Mouse (Mus musculus): ENCODE measurements at regions not wholly inside any gene's neighbourhood (a gene's known extent, or its start where the extent isn't known, plus 50 kb on each side); places are given as distances from the start of the nearest gene placed in this dataset.

DNA sequence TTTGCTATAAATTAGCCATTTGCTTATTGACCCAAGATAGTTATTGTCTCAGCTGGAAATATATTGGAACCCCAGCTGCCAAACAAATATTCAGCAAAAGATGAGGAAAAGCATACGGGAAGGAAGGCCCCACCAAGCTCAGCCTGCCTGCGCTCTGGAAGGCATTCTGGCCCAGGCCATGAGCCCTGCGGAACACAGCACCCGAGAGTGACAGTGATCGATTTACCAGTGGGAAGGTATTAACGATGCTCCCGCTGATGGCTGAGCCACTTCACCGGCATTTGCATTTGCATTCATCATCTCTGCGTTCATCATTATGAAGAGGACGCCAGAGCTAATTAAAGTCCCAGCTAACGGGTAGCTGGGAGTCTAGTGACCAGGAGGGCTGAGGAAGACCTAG, 174.8 kb downstream of the Irx2 start:
- no peak for DNase-seq (ENCODE audit: low read depth, low spot score)

DNA sequence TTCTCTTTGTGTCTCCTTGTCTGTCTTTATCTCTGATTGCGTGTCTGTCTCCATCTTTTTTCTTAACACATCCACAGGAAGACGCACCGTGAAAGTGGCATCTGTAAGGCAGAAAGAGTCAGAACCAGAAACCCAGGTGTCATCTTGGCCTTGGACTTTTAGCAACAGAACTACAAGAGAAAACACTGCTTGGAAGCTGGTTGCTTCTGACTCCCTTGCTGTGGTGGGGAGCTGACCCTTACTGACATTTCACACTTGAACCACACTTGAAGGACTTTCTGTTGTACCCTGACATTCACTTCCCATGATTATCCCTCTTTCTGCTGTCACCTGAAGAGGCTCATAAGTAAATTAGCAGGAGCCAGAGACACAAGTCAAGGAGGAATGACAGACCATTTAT, 180.6 kb downstream of the Irx2 start:
- DNase-seq (ENCODE audit: low read depth, low spot score): no peak

DNA sequence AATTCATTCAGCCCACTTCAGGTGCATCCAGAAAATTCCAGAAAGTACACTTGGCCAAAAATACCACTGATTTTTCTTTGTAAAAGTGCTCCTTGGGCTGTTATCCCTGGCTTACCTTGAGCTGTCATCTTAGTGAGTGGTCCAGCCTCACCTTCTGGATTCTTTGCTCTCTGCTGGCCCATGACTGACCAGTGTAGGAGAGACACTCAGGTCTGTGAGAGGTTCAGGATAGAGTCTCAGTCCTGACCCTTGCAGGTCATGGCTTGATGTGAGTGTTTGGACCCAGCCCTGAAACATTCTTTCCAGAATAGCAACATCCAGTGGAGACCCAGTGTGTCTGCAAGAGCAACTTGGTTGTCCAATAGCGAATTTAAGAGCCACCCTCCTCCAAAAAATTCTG, 182.0 kb downstream of the Irx2 start:
- DNase-seq (ENCODE audit: low read depth, low spot score): no peak

DNA sequence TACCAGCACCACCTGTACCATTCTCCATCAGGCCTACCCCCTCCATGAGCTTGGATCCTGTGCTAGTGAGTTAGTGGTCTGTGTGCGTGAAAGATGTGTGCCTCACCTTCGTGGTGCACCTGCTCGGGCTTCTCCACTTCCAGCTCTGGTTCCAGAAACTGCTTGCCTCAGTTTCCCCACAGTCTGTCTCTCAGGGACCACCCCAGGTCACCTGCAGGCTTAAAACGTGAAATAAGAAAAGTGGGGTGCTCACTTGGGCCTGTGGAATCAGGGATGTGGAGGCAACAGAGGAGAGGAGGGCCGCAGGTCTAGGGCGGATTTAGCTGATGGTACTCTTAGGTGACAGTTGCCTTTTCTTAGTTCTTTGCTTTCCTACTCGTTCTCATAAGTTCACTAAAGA, 186.0 kb downstream of the Irx2 start:
- no peak for DNase-seq (ENCODE audit: low read depth, low spot score)

DNA sequence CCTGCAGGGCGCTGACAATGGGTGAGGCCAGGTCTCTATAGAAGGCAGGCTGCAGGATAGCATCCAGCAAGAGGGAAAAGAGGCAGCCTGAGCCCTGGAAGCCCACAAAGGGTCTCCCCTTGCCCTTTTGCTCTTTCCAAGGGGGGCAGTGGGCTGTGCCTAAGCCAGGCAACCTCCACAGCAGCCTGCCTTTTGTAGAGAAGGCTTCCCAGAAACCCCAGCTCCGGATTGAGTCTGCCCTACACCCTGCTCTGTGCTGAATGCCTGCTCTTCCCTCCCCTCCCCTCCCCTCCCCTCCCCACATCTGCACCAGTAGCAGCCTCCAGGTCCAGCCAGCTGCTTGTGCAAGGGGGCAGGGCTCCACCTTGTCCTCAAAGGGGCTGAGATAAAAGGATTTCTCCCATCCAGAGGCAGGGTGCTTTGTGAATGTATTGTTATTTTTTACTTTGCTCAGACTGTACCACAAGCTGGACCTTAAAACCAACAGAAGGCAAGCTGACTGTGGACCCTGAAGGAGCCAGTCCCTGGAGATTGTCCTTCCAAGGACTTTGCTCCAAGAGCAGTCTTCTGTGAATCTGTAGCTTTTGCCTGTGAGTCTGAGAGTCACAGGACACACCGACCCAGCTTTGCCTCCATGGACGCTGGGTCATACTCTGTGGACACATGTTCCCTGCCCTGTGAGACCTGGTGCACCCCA, 186.8 kb downstream of the Irx2 start:
- no peak for DNase-seq (ENCODE audit: low read depth, low spot score)

DNA sequence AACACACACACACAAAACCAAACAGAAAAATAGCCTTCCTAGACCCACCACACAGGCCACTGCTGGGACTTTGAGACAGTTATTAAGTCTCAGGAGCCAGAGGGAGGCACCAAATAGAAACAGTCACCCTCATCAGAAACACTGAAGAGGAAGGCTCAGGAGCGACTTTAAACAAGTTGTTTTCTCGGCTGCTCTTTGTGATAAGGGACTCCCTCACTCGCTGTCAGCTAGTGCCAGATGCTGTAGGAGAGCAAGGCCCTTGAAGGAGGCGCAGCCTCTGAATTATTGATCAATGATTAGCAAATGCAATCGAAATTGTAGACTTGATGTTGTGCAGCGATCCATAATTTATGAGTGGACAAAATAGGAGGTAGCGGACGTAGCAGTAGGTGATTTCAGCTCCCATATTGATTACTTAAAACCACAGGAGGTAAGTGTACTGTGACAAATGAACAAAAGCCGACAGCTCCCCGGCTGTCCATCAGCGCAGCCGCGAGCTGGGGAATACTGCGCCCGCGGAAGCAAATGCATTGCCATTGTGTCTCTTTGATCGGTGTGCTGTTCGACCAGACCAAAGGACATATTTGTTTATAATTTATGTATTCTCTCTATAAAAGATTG, 187.4 kb downstream of the Irx2 start:
- DNase-seq (ENCODE audit: low read depth, low spot score): no peak

DNA sequence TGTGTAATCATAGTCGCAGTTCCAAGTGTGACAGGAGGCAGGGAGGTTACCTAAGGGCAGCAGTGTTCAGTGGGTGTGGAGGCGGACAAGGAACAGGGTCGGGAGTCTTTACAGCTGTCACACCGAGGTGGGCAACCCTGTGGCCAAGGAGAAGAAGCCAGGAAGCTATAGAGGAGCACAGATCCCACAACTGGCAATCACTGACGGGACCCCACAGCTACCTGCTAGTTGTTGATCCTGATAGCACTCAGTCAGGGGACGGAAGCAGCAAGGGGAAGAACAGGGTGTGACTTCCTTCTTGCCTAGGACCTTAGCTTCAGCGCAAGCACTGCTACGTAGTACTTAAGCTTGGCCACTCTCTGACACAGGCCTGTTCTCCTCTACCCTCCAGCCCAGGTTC, 188.2 kb downstream of the Irx2 start:
- DNase-seq (ENCODE audit: low read depth, low spot score): no peak

DNA sequence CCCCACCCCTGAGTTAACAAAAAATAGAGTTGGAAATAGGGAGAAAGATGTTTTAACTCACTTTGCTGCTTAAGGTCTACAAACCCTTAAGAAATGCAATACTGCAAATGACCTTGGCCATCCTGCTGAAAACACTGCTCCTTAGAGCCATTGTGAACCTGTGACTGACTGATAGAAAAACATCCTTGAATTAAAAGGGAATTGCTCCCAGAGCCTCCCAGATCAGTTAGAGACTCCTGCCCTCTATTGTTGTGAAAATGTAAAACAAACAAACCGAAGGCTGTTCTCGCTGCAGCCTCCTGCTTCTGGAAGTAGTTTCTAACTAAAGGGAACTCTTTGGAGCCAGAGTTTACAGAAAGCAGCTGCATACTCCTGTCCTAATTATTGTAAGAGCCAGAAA, 188.9 kb downstream of the Irx2 start:
- DNase-seq (ENCODE audit: low read depth, low spot score): no peak

DNA sequence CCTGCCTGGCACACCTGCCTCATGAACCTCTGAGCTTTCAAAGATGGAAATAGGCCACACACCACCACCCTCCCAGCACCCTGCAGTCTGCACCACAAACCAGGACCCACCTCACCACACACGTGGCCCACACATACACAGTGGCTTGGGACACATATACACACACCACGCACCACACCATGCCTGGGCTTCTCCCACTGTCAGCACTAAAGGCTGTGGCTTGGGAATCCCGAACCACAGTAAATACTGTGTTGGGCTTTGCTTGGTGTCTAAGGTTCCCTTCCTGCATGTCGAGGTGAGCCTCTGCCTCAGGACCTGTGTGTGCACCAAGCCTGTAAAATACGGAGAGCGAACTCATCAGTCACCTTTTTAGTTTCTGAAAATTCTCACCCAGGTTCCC, 189.3 kb downstream of the Irx2 start:
- no peak for DNase-seq (ENCODE audit: low read depth, low spot score)

DNA sequence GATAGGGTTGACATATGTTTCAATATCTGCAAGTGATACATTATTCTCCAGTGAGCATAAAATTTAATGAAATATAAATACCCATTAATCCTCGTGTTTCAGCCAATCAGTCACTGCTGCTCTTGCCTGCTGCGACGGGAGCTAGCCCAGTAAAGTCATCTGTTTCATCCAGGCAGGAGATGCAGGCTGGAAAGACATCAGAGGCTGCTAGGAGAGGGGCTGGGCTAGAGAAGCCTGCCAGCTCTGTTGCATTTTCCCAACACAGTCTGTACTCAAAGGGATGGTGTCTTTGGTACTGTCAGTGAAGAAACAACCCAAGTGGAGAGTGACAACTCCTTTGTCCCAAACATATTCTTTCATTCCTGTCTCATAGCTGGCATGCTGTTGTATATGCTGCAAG, 198.0 kb downstream of the Irx2 start:
- DNase-seq (ENCODE audit: low read depth, low spot score): no peak

DNA sequence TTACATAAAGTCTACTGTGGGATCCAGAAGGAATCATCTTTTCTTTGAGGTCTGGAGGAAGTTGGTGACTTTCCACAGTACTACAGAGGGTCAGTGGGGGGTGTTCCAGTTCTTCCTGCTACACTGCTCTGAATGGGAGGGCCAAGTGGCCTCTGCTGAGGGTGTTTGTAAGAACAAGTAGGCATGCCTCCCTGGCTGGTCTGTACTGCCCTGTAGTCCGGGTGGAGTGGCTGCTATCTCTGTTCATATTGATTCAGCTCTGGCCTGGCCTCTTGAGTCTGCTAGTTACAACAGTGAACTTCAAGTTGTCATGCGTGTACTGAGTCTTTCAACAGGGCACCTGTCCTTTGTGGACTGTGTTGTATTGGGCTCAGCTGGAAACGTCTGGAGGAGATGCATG, 200.7 kb downstream of the Irx2 start:
- no peak for DNase-seq (ENCODE audit: low read depth, low spot score)

DNA sequence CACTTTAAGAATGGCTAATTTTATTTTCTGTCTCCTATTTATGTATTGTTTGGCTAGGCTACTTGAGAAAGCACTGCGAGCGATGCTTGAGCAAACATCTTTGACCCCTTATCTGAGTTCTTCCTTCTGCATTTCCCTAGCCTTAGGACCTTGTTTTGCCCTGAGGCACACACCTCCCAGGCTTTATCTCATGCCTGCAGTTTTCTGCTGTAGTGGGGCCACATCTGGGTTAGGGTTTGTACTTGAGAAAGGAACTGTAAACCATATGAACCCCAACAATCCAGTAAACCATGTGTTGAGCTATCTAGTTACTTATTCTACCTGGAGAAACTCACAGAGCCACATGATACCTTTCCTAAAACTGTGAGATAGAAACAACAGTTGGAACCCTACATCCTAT, 204.7 kb downstream of the Irx2 start:
- DNase-seq (ENCODE audit: low read depth, low spot score): no peak

DNA sequence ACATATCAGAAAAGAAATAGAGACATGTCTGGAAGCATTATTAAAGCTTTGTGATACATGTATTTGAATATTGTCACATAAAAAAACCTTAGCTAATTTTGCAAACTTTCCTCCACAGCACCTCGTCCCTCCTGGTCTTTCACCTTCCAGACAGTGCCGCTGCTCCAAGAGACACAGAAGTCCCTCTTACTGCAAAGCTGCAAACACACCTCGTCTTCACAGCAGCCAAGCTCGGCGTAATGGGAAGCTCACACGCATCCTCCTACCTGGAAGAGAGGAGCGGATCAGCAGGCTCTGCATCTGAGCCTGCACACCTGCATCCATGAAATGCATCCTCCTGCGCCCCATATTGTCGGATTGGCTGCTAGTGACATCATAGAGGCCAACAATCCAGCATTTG, 208.4 kb downstream of the Irx2 start:
- no peak for DNase-seq (ENCODE audit: low read depth, low spot score)

DNA sequence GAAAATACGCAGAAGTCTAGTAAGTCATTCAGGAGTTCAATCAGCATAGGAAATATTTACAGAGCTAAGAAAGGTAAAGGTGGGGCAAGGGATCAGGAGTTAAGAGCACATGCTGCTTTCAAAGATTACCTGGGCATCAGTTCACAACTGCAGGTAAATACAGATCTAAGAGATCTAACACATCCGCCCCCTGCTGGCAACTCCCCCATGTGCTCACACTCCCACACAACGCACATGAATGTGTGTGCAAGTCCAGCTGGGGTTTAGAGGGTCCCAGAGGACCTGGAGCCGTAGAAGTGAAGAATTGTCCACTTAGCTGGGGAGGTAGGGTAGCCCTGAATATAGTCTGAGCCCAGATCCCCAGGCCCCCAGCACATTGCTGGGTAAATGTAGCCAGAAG, 219.5 kb downstream of the Irx2 start:
- DNase-seq (ENCODE audit: low read depth, low spot score): no peak

DNA sequence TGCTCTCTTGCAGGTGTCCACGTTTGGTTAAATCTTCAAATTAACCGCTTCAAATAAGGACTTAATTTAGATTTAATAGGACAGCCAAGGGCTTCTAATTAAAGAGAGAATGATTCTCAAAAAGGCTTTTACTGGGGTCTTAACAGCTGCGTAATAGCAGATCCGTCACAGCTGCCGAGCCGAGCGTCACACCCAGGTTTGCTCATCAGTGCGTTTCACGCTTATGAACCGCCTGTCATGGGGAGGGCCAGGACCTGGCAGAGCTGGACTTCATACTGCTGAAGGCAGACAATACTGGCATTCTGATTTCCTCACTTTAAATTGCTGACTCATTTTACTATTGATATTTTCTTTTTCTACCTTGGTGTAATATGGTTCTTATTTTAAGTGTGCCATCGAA, 221.2 kb downstream of the Irx2 start:
- no peak for DNase-seq (ENCODE audit: low read depth, low spot score)

DNA sequence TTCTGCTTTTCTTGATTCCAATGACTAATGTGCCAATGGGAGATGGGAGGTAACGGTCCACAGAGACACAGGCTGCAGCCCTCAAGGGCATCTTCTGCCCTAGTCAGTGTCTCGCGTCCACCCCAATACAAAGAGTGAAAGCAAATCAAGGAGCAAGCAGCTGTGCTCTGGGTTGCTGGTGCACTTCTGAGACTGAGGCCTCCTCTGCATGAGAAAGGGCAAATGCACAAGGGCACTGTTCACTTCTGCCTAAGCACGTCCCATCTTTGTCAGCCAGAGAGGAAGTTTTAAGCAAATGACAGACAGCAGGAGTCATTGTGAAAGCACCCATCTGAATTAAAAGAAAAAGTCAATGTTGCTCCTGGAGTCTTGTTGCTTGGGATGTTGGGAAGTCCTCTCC, 224.3 kb downstream of the Irx2 start:
- DNase-seq (ENCODE audit: low read depth, low spot score): no peak

DNA sequence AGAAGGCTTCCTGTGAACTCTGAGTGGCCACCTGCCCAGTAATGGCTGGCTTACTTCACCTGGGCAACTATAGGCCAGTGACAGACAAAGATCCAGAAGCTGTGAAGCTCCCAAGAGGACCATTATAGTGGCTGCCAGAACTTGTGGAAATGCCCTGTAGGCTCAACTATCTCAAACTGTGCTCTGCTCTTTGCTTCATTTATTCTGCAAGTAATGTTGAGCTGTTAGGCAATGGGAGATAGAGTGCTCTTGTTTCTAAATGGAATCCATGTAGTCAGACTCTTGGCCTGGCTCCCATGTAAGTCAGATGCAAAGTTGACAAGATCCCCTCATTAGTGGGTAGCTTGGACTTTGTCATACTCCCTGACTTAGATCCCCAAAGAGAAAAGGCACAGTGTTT, 247.3 kb downstream of the Irx2 start:
- DNase-seq (ENCODE audit: low read depth, low spot score): no peak

DNA sequence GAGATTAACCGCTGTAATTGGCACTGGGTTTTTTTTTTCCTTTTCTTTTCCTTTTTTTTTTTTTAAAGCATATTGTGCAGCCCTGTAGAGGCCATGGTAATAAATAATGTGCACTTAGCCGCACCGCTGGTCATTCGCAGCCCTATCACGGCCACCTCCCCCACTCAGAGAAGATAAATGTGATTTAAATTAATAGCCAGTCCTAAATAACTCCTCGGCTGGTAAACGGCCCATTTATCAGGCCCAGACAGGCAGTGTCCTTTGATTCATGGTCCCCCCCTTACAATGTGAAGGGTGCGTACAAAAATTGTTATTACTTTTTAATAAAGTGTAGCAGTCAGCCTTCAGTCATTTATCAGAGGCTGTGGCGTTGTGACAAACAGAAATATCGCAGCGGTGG, 266.4 kb downstream of the Irx2 start:
- no peak for DNase-seq (ENCODE audit: low read depth, low spot score)

DNA sequence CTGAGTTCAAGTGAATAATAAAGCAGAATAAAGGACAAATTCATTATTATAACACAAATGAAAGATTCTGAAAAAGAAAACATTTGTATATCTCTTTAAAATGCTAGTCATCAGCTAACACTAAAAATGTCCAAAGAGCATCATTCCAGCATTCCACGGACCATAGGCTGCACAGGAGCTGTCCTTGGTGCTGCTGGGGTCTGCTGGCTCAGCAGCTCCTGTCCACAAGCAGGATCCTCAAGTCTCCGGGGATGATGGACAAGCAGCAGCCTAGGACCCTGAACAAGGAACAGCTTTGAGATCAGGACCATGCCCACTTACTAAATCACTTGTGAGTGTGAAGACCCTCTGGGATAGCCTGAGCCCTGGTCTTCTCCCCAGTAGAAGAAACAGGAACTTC, 274.0 kb downstream of the Irx2 start:
- DNase-seq (ENCODE audit: low read depth, low spot score): no peak

DNA sequence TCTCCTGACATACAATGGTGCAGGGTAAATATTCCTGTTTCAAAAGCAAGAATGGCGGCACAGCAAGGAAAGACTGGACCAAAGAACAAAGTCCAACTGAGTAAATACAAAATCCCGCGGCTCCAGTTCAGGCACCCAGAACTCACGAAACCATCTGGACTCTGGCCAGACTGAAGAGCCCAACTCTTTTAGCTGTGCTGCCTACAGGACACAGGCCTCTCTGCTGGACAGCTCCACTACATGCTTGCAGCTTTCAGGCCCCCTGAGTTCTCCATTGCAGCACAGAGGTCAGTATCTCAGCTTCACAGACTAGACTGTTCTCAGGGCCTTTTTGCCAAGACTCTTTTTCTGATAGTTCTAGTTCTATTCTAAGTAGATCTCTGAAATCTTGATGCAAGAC, 290.3 kb downstream of the Irx2 start:
- DNase-seq (ENCODE audit: low read depth, low spot score): no peak

DNA sequence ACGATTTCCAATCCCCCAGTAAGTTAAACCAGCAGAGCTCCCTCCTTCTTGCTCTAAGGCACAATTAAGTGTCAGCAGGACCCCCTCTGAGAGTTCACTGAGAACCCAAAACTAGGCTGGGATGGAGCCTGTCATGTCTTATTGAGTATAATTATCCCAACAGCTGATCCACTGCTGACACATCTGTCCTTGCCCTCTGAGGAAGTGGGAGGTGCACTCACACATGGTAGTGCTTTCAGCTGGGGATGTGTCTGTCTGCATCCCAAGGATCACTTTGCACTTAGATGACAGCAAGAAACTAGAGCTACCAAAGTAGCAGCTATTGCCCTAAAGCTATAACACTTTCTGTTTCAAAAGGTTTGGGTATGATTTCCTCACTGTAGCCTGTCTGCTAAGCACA, 291.7 kb downstream of the Irx2 start:
- DNase-seq (ENCODE audit: low read depth, low spot score): no peak

DNA sequence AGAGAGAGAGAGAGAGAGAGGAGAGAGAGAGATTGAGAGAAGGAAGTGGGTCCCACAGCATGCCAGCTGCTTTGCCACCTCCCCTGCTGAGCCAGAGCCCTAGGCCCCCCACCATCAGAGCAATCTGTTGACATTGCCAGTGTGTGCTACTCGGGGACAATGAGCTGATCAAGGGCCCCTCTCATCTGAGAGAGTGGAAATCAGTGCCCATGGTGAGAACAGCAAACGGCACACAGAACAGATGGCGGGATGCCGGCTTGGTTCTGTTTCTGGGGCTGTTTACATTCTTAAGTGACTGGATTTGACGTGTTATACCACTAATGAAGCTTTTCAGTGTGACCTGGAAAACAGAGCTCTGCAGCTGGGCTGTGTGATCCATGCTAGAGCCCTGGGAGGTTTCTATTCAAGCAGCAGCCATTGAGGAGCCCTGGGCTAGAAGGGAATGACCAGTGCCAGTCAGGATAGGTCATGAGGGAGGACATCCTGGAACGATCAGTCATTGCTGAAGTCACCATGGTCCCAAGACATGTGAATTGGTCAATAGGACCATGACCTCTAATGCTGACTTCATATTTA, 296.0 kb downstream of the Irx2 start:
- DNase-seq (ENCODE audit: low read depth, low spot score): no peak

DNA sequence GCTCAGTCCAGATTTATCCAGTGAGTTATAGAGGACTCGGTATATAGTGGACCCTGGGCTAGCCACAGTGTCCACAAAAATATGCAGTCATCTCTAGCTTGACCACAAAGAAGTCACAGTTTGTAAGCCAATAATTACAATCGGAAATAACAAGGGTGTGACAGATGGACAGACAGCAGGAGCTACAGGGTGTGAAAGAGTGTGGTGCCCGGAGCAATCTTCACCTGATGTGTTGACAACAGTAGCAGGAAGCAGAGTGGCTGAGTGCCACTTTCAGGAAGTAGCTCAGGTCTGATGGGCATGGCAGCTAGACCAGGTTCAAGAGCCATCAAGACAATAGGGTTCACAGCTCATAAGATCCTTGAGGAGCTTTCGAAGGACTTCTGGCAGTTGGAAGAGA, 308.6 kb downstream of the Irx2 start:
- no peak for DNase-seq (ENCODE audit: low read depth, low spot score)
